Mouse (Mus musculus) megakaryocyte, embryonic 14.5 days (primary cell): ENCODE measurements around the gene Tmem163.

Experiments used
- FLI1 ChIP-seq: IDR thresholded peaks from 2 replicates; pipeline ENCODE4 v1.6.1; 2012; ENCODE audit warnings: low read length, inconsistent platforms, mixed read lengths
- GATA1 ChIP-seq: IDR thresholded peaks from 3 replicates; pipeline ENCODE4 v1.6.1; 2012; ENCODE audit warnings: mixed read lengths, low read length, inconsistent platforms, borderline replicate concordance

DNA sequence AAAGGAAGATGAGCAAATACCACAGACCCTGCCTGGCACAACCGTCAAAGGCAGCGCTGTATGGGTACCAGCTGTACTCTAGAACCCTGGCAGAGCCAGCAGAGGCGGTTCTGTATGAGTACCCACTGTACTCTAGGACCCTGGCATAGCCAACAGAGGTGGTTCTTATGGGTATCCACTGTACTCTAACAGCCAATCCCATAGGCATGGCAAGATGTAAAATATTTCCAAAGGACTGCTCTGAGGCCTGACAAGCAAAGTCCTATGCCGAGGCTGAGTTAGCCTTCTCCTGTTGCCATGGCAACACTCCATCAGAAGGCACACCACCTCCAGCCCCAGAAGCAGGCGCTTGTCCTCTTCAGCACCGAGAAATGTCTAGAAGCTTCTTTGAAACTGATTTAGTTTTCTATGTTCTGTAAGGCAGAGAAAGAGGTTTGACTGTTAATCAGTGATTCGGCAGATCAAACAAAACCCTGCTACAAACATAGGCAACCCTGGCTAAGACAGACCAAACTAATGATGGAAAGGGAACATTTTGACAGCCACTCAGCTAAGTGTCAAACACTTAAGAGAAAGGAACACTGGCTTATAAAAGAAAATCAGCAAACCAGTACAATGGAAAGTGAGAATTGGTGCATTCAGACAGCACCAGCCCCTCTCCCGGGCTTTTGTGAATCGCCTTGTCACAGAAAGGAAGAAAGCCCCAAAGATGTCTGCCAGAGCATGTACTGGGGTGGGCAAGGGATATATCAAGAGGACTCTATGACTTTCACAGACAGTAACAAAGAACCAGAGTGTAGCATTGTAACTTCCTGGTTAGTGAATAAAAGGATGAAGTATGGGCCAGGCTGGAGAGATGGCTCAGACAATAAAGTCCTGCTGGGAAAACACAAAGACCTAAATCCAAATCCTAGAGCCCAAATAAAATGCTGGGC lies 75.4 kb downstream of the Tmem163 start:
- no peak for TF ChIP-seq FLI1
- no peak for TF ChIP-seq GATA1
